Mouse (Mus musculus): Measurements from ENCODE around the gene Mettl26. TPM values are rescaled to one million over a fixed set of nuclear protein-coding genes. Genes with fewer than 3 reads are reported as not detected.

The Mettl26 gene
- 89.7 and 105 TPM in 2 replicates for polyA plus RNA-seq (2012; rRNA removed)

GRCm38 (mm10) chr17:25874721-25875170 is at the start of gene Mettl26:
Mettl26 (plus strand) TSS chr17:25875074.
- DNase-seq (ENCODE audit: low read depth): no peak

GRCm38 (mm10) chr17:25825311-25825710 is 49.6 kb upstream of the Mettl26 start:
- DNase-seq (ENCODE audit: low read depth): no peak

GRCm38 (mm10) chr17:25825984-25826570 is 48.8 kb upstream of the Mettl26 start:
- DNase-seq (ENCODE audit: low read depth): no peak

- no peak for DNase-seq (ENCODE audit: low read depth)
These were observed 47.9 kb upstream of the Mettl26 start for GRCm38 (mm10) chr17:25827011-25827410.

- DNase-seq (ENCODE audit: low read depth): no peak
These were observed 47.2 kb upstream of the Mettl26 start for GRCm38 (mm10) chr17:25827546-25828222.

- DNase-seq (ENCODE audit: low read depth): no peak
These were observed 46.7 kb upstream of the Mettl26 start for GRCm38 (mm10) chr17:25828223-25828594.

- DNase-seq (ENCODE audit: low read depth): no peak
These were observed 45.9 kb upstream of the Mettl26 start, which contains the start of gene Jmjd8 for GRCm38 (mm10) chr17:25828712-25829557. Jmjd8 (plus strand) TSS chr17:25828867.

GRCm38 (mm10) chr17:25829558-25830017 is 45.3 kb upstream of the Mettl26 start:
- no peak for DNase-seq (ENCODE audit: low read depth)

- DNase-seq (ENCODE audit: low read depth): no peak
These were observed 44.6 kb upstream of the Mettl26 start for GRCm38 (mm10) chr17:25830200-25830753.

GRCm38 (mm10) chr17:25830806-25831431 is 44.0 kb upstream of the Mettl26 start:
- DNase-seq (ENCODE audit: low read depth): no peak

- DNase-seq (ENCODE audit: low read depth): no peak
These were observed 43.2 kb upstream of the Mettl26 start for GRCm38 (mm10) chr17:25831451-25832281.

- DNase-seq (ENCODE audit: low read depth): no peak
These were observed 42.2 kb upstream of the Mettl26 start for GRCm38 (mm10) chr17:25832436-25833290.

- no peak for DNase-seq (ENCODE audit: low read depth)
These were observed 41.6 kb upstream of the Mettl26 start, which contains the start of gene Stub1 for GRCm38 (mm10) chr17:25833291-25833663. Stub1 (minus strand) TSS chr17:25833404.

GRCm38 (mm10) chr17:25833961-25834594 is 40.8 kb upstream of the Mettl26 start:
- DNase-seq (ENCODE audit: low read depth): no peak

GRCm38 (mm10) chr17:25834595-25835222 is 40.2 kb upstream of the Mettl26 start:
- no peak for DNase-seq (ENCODE audit: low read depth)

GRCm38 (mm10) chr17:25835301-25835700 is 39.6 kb upstream of the Mettl26 start:
- DNase-seq (ENCODE audit: low read depth): no peak

- DNase-seq (ENCODE audit: low read depth): no peak
These were observed 39.1 kb upstream of the Mettl26 start for GRCm38 (mm10) chr17:25835816-25836215.

- no peak for DNase-seq (ENCODE audit: low read depth)
These were observed 38.3 kb upstream of the Mettl26 start for GRCm38 (mm10) chr17:25836397-25837075.
